Mouse (Mus musculus): ENCODE measurements at regions not wholly inside any gene's neighbourhood (a gene's known extent, or its start where the extent isn't known, plus 50 kb on each side); places are given as distances from the start of the nearest gene placed in this dataset.

DNA sequence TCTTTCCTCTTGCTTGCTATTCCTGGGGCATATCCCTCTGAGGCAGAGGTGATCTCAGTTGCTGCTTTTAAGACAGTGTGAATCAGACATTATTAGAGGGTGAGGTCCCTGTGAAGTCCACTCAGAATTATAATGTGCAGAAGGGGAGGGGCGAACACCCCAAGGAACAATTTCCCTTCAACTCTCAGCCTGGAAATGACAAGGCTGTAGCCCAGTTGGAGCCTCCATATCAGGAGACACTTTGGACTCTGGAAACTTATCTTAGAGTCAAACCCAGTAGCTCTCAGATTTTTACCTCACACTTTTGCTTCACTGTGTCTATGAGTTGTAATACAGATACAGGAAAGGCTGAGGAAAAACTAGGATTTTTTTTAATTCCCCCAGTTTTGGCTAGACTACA is 385.9 kb downstream of the Fat4 start:
- TF ChIP-seq CTCF (IDR thresholded peaks at IDR 0.05; ENCODE audit: low read depth, low read length) (no peak), POLR2A (IDR thresholded peaks at IDR 0.05; ENCODE audit: extremely low read depth, insufficient read depth, low read length) (no peak)

Data from liver, adult 2 months (tissue).